Mouse (Mus musculus): Measurements from ENCODE around the gene Etv2. TPM values are rescaled to one million over a fixed set of nuclear protein-coding genes. Genes with fewer than 3 reads are reported as not detected.
A peak's percentile ranks its signal among the peaks of the same experiment; 100 is the strongest.

Gene Etv2
- polyA plus RNA-seq, 1 experiment from 2014 or later = not detected

DNA sequence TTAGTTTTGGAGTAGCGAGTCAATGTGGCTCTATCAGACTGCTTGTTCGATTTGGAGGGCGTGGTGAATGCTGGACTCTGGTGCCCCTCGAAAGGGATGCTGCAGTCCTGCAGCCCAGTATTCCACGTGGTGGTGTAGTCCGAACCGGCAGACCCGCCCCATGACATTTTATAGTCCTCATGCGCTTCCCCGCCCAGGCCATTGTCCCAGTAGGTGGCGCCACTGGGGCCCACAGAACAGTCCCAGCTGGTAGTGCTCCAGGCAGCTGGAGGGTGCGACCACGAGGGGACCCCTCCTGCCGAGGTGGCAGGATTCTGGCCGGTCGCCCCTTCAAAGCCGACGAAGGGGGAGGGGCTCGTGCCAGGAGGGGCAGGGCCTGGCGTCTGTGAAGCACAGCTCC lies 1.0 kb downstream of the Etv2 start:
- Histone ChIP-seq H3K4me1 (peaks cover 9% of the 10 kb centered on the region), H3K4me3 (peak overlapping the region; percentile 11; the same call in 1 of the 2 replicates), H3K27ac (no peak overlapping the region), H3K9ac (no peak overlapping the region), H3K27me3 (peaks cover 86% of the 10 kb centered on the region), H3K4me2 (replicated peaks) (peak overlapping the region; percentile 25; the same call in 1 of the 2 replicates), H3K36me3 (no peaks in the 10 kb centered on the region), H3K9me3 (replicated peaks) (no peaks in the 10 kb centered on the region)
- ATAC-seq (ENCODE audit: low FRiP score) = 0 out of 2 replicates have a peak, but pooled peaks have one; percentile 19
- WGBS = under 1% methylated on average over 20 of the region's 20 CpGs

DNA sequence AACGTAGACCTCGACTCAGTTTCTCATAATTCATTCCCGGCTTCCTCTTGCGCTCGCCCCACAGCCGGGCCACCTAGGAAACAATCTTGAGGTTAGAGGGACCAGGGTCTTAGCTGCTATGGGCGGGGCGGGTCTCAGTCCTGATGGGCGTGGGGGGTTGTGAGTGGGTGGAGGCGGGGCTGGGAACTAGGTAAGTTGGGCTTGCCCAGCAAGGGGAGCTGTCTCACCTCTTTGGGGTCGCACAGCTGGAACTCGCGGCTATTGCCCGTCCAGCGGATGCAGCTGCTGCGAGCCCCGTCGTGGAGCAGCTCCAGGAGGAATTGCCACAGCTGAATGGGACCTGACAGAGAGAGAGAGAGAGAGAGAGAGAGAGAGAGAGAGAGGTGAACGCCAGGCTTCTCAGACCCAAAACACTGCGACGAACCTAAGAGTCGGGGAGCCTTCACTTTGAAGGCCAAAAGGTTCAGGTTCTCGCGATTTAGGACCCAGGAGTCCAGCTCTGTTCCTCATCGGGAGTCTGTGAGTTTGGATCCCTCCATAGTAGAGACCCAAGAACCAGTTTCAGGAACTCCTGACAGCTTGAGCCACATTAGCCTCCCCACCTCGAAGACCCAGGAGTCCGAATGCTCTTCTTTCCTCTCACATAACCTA lies 1.8 kb downstream of the Etv2 start:
- H3K4me3 ChIP-seq = peak overlapping the region; percentile 8; the same call in 1 of the 2 replicates
- H3K27me3 ChIP-seq = peaks cover 83% of the 10 kb centered on the region

DNA sequence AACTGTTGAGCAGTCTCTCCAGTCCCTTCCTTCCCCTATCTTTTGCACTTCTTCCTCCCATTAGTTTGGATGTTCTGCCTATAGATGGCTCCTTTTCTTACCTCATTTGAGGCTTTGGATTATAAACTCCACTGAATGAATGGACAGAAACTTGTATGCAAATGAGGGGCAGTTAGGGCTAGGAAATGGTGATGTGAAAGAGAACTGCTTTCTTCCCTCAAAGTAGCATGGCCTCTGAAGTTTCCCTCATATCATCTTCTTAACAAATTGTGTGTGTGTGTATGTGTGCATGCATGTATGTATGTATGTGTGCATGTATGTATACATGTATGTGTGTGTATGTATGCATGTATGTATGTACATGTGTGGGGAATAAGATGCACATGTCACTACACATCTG lies 6.6 kb downstream of the Etv2 start:
- H3K4me2 ChIP-seq (replicated peaks) = no peak overlapping the region
- peaks cover 7% of the 10 kb centered on the region for H3K36me3 ChIP-seq
- H3K27ac ChIP-seq = no peak overlapping the region
- no peak for ATAC-seq (ENCODE audit: low FRiP score)
- no peak overlapping the region for H3K9ac ChIP-seq
- H3K4me3 ChIP-seq = no peak overlapping the region
- no peaks in the 10 kb centered on the region for H3K9me3 ChIP-seq (replicated peaks)
- peaks cover 37% of the 10 kb centered on the region for H3K27me3 ChIP-seq
- H3K4me1 ChIP-seq = peaks cover 12% of the 10 kb centered on the region

More for the DNA sequence above, 1.8 kb downstream of the Etv2 start:
- Histone ChIP-seq H3K4me1 (peaks cover 9% of the 10 kb centered on the region), H3K9me3 (replicated peaks) (no peaks in the 10 kb centered on the region), H3K36me3 (no peaks in the 10 kb centered on the region), H3K4me2 (replicated peaks) (no peak overlapping the region), H3K27ac (no peak overlapping the region), H3K9ac (no peak overlapping the region)
- ATAC-seq (ENCODE audit: low FRiP score) = no peak
- 5% methylated on average over 27 of the region's 27 CpGs for WGBS

DNA sequence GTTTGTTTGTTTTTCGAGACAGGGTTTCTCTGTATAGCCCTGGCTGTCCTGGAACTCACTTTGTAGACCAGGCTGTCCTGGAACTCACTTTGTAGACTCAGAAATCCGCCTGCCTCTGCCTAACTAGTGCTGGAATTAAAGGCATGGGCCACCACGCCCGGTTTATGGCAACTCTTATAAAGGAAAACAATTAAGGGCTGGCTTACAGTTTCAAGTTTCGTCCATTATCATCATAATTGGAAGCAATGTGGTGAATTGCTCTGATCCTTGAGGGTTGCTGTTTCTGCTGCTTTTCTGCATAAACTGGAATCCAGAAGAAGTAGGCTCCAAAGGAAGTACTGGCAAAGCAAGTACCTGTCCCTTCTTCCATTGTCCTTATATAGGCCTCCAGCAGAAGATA lies 9.0 kb downstream of the Etv2 start:
- H3K4me2 ChIP-seq (replicated peaks) = peak overlapping the region; percentile 94; the same call in 1 of the 2 replicates
- H3K9me3 ChIP-seq (replicated peaks) = no peaks in the 10 kb centered on the region
- peaks cover 30% of the 10 kb centered on the region for H3K36me3 ChIP-seq
- ATAC-seq (ENCODE audit: low FRiP score) = 0 out of 2 replicates have a peak, but pooled peaks have one; percentile 27
- 88% methylated on average over 5 of the region's 5 CpGs for WGBS
- H3K4me1 ChIP-seq = peaks cover 12% of the 10 kb centered on the region
- H3K27ac ChIP-seq = no peak overlapping the region
- H3K27me3 ChIP-seq = peaks cover 14% of the 10 kb centered on the region
- no peak overlapping the region for H3K9ac ChIP-seq
- H3K4me3 ChIP-seq = 0 out of 2 replicates have a peak overlapping the region, but pooled peaks have one; percentile 63

DNA sequence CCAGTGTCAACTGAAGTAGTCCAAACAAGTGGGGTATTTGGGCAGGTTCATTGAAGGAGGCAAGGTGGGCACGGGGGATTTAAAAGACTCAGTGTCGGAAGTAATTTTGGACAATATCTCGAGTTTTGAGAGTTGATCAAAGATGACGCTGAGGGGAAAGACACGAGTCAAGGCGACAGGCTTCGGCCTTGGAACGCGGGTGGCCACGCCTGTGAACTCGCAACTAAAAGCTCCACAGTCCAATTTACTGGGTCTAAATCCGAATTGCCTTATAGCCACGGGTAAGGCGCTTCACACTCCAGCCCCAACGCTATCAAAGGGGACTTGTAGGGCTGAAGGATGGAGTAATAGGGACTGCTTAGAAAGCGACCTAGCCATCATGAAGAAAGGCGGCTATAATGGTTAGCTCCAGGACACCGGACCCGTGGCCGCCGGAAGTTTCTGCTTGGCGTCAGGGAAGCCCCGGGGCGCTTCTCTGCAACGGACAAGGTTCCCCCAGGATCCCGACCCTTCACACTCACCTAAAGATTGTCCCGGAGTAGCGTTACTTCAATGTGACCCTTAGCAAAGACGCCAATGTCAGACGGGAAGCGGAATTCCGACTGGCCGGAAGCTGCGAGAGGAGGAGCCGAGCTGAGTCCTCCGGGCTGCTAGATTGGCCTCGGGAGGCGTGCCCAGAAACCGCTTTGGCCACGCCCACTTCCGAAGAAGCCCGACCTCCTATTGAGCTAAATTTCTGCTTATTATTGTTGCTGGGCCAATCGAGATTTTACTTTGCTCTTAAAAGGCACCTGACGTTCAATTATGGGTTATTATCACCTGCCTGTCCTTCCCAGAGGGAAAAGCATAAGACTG lies 9.9 kb downstream of the Etv2 start, which contains the start of gene Cox6b1:
TSS of gene Cox6b1 (minus strand) at position 622 of the 855 bp plus-strand sequence.
- ATAC-seq (ENCODE audit: low FRiP score) = peak; percentile 91
- no peak within 1 kb of the TSS for H3K27ac ChIP-seq

DNA sequence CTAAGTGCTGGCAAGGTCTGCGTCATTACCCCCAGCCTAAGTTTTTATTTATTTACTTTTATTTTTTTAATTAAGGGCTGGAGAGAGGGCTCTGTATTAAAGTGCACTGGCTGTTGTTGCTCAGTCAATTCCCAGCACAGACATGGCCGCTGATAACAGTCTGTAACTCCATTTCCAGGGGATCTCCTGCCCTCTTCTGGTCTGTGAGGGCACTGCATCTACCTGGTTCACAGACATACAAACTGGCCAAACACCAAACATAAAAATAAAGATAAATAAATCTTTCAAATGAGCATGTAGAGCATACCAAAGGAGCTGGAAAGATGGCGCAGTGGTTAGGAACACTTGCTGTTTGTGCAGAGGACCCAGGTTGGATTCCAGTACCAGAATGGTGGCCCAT lies 16.4 kb downstream of the Etv2 start:
- ATAC-seq (ENCODE audit: low FRiP score) = no peak
- no peak overlapping the region for H3K4me2 ChIP-seq (replicated peaks)
- H3K4me1 ChIP-seq = no peaks in the 10 kb centered on the region
- no peak overlapping the region for H3K4me3 ChIP-seq
- H3K27me3 ChIP-seq = no peaks in the 10 kb centered on the region
- 90% methylated on average over 3 of the region's 3 CpGs for WGBS
- no peak overlapping the region for H3K27ac ChIP-seq
- no peaks in the 10 kb centered on the region for H3K9me3 ChIP-seq (replicated peaks)
- H3K36me3 ChIP-seq = peaks cover 69% of the 10 kb centered on the region
- no peak overlapping the region for H3K9ac ChIP-seq

More for the DNA sequence above, 9.9 kb downstream of the Etv2 start, which contains the start of gene Cox6b1:
- Histone ChIP-seq H3K9me3 (replicated peaks) (no peaks in the 10 kb centered on the region), H3K27me3 (peaks cover 8% of the 10 kb centered on the region; the same call in 1 of the 2 replicates), H3K9ac (peak within 1 kb of the TSS; percentile 74), H3K4me2 (replicated peaks) (peak within 1 kb of the TSS; percentile 94), H3K36me3 (peaks cover 36% of the 10 kb centered on the region), H3K4me3 (peak within 1 kb of the TSS; percentile 63), H3K4me1 (peaks cover 12% of the 10 kb centered on the region)
- 1% methylated on average over 44 of the region's 44 CpGs for WGBS

DNA sequence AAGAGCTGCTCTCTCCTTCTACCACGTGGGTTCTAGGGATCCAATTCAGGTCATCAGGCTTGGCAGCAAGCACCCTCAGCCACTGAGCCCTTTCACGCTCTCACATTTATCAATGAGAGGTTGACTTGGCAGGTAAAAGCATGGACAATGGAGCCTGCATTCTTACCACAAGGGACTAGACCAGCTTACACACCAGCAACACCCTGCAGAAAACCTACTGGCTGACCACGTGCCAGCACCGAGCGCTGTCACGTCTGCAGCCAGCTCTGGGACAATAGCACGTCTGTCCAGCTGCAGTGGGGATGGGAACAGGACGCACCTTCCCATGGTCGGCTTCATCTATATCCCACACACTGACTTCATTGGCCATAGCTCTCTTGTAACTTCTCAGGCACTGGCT lies 17.0 kb downstream of the Etv2 start:
- H3K9ac ChIP-seq = no peak overlapping the region
- no peaks in the 10 kb centered on the region for H3K4me1 ChIP-seq
- no peaks in the 10 kb centered on the region for H3K27me3 ChIP-seq
- no peak for ATAC-seq (ENCODE audit: low FRiP score)
- 94% methylated on average over 9 of the region's 9 CpGs for WGBS
- H3K27ac ChIP-seq = no peak overlapping the region
- no peak overlapping the region for H3K4me2 ChIP-seq (replicated peaks)
- H3K9me3 ChIP-seq (replicated peaks) = no peaks in the 10 kb centered on the region
- H3K36me3 ChIP-seq = peaks cover 64% of the 10 kb centered on the region
- no peak overlapping the region for H3K4me3 ChIP-seq

DNA sequence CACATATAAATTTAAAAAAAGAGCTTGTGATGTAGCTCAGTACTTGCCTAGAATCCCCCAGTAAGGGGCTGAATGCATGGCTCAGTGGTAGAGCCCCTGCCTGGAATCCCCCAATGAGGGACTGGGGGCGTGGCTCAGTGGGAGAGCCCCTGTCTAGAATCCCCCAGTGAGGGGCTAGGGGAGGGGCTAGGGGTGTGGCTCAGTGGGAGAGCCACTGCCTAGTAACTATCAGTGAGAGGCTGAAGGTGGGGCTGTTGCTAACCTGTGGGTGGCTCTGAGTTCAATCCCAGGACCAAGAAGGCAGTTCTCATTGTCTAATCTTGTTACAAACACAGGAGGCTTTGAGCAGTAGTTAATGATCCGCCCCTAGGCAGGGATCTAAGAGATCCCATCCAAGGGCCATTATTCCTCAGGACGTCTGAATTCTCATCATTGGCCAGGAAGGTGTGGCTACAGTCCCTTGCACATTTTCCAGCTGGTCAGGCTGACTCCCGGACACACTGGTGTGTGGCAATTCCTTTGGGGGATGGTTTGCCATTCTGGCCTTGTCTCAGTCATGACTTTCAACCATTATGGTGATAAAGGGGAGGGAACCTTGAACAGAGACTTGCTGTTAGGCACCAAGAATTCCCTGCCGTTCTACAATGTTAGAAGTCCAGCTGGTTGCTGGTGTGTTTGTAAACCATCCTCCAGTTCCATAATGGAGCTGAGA lies 20.4 kb downstream of the Etv2 start:
- H3K27ac ChIP-seq = no peak overlapping the region
- H3K4me2 ChIP-seq (replicated peaks) = no peak overlapping the region
- no peak for ATAC-seq (ENCODE audit: low FRiP score)
- no peaks in the 10 kb centered on the region for H3K27me3 ChIP-seq
- no peaks in the 10 kb centered on the region for H3K9me3 ChIP-seq (replicated peaks)
- no peak overlapping the region for H3K4me3 ChIP-seq
- WGBS = 58% methylated on average over 5 of the region's 5 CpGs
- H3K9ac ChIP-seq = no peak overlapping the region
- H3K4me1 ChIP-seq = no peaks in the 10 kb centered on the region
- H3K36me3 ChIP-seq = peaks cover 38% of the 10 kb centered on the region

DNA sequence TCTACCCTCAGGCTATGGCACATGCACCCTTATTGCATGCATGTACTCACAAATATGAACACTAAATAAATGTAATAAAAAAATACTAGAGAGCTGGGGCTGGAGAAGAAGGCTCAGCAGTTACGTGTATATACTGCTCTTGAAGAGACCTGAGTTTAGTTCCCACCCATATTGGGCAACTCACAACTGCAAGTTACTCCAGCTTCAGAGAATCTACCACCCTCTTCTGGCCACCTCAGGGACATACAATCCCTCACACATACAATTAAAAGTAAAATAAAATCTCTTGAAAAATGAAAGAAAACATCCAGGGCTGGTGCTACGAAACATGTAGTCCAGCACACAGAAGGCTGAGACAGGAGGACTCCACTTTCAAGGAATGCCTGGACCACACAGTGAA lies 21.2 kb downstream of the Etv2 start:
- 85% methylated on average over 2 of the region's 2 CpGs for WGBS
- Histone ChIP-seq H3K36me3 (peaks cover 38% of the 10 kb centered on the region), H3K27ac (no peak overlapping the region), H3K4me3 (no peak overlapping the region), H3K4me1 (no peaks in the 10 kb centered on the region), H3K9me3 (replicated peaks) (no peaks in the 10 kb centered on the region), H3K27me3 (no peaks in the 10 kb centered on the region), H3K9ac (no peak overlapping the region), H3K4me2 (replicated peaks) (no peak overlapping the region)
- ATAC-seq (ENCODE audit: low FRiP score) = no peak

DNA sequence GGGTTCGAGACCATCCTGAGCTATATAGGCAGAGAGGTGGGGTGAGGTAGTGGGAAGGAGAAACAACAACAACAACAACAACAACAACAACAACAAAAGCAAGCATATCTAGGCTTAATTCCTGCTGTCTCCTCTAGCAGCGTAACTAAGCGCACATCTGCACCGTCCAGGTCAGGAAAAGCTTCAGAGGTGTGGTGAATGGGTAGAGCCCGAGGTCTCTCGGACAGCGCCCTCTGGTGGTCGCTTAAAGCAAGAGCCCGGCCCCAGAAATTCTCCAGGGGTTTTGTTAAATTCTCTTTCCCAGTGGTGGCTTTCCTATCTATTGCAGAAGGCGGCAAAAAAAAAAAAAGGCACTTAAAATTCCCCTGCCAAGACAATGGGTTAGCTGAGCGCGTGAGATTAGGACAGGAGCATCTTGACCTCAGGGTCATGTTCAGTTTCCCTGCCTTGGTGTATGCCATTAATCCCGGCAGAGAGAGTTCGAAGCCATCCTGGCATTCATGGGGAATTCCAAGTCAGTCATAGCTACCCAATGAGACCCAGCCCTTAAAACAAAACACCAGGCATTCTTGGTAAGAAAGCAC lies 22.0 kb downstream of the Etv2 start:
- Histone ChIP-seq H3K9ac (no peak overlapping the region), H3K4me1 (no peaks in the 10 kb centered on the region), H3K27me3 (no peaks in the 10 kb centered on the region), H3K27ac (no peak overlapping the region), H3K36me3 (peaks cover 30% of the 10 kb centered on the region), H3K4me3 (no peak overlapping the region), H3K4me2 (replicated peaks) (no peak overlapping the region), H3K9me3 (replicated peaks) (no peaks in the 10 kb centered on the region)
- ATAC-seq (ENCODE audit: low FRiP score) = peak; percentile 26; the same call in 1 of the 2 replicates
- 27% methylated on average over 14 of the region's 14 CpGs for WGBS

DNA sequence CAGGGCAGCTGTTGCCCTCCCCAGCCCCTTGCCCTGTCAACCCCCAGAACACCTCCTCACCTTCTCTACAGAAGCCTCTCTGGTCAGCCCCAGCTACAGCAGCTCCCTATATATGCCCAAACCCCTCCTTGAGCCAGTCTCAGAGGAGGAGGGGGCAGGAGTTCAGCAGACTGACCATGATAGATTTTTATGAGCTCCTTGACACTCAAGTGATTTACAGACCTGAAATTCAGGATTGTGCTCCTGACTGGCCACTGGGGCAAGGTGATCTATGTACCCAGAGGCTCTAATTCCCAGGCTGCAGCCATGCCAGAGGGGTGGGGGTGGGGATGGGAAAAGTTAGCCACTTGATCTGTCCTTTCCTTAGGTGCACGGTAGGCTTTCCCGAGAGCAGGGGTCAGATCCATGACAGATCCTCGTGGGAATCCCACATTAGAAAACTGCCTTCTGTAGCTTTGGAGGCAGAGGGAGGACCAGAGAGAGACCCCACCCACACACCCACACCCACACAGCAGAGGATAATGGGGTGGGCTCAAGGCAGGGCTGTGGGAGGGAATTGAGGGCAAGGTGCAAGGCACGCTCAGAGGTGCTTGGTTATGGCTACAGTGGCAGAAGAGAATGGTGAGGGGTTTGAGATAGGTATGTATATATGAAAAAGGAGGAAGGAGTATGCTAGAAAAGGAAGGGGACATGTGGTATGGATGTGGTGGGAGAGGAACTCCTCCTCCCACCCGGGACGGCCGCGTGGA lies 22.8 kb downstream of the Etv2 start, which contains the start of gene Upk1a:
TSS of gene Upk1a (minus strand) at position 194 of the 749 bp plus-strand sequence.
- WGBS = 78% methylated on average over 8 of the region's 8 CpGs
- no peaks in the 10 kb centered on the region for H3K9me3 ChIP-seq (replicated peaks)
- ATAC-seq (ENCODE audit: low FRiP score) = no peak
- H3K9ac ChIP-seq = no peak within 1 kb of the TSS
- H3K4me3 ChIP-seq = no peak within 1 kb of the TSS
- peaks cover 22% of the 10 kb centered on the region for H3K36me3 ChIP-seq
- H3K4me2 ChIP-seq (replicated peaks) = no peak within 1 kb of the TSS
- no peaks in the 10 kb centered on the region for H3K27me3 ChIP-seq
- no peak within 1 kb of the TSS for H3K27ac ChIP-seq
- no peaks in the 10 kb centered on the region for H3K4me1 ChIP-seq
